In the genomic region with DNA sequence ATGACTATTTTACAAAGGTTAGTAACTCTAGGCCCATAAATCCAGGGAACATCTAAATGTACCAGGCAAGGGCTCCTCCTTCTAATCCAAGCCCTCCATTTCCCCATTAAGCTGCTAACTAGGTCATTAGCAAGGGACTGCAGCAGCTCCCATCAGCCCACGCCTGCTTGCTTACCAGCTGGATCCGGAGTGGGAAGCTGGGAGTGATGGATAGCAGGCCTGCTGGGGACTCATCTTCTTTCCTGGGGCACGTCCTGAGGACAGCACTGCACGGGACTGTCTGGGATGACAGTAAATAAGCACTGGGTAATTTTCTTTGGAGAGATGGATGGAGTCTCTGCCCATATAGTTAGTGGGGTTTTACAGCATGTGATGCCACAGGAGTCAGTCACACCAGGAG, we compare ENCODE assay signal across 11 mouse cellular contexts.
DNase-seq lines count a peak whose midpoint lies in the region; ATAC-seq and TF ChIP-seq lines count a peak whose summit lies in the region.
"Had no signal": no experiment of that assay in that cellular context is flagged by ENCODE, and none has a peak within 500 bp of the region (broad histone marks: within the 10 kb centered on the region; RNA-seq: fewer than 3 reads in every experiment).

No protein-coding gene starts in this region.

- no peak overlapping the region for H3K4me2 ChIP-seq in kidney, postnatal 0 days (ENCODE audit: low read length)
- H3K4me2 ChIP-seq in forebrain, embryonic 16.5 days (ENCODE audit: low read length): no peak overlapping the region
- no peak overlapping the region for H3K4me2 ChIP-seq in hindbrain, postnatal 0 days (ENCODE audit: low read depth, low read length)
- H3K4me2 ChIP-seq in neural tube, embryonic 13.5 days: no peak overlapping the region
- H3K4me2 ChIP-seq: embryonic facial prominence, embryonic 15.5 days; liver, embryonic 12.5 days had no signal

- WGBS in kidney, postnatal 0 days: 14% methylated on average over 4 of the region's 4 CpGs
- 24% methylated on average over 4 of the region's 4 CpGs for WGBS in kidney, adult 2 months
- 19% methylated on average over 4 of the region's 4 CpGs for WGBS in forebrain, embryonic 16.5 days
- WGBS in hindbrain, postnatal 0 days: 27% methylated on average over 4 of the region's 4 CpGs
- 2% methylated on average over 4 of the region's 4 CpGs for WGBS in neural tube, embryonic 13.5 days

- TF ChIP-seq POLR2A in kidney, adult 2 months (IDR thresholded peaks at IDR 0.05; ENCODE audit: low read depth, low read length): no peak

- H3K27me3 ChIP-seq in kidney, postnatal 0 days (ENCODE audit: insufficient read depth, low read length): no peaks in the 10 kb centered on the region
- H3K27me3 ChIP-seq in kidney, adult 2 months (replicated peaks; ENCODE audit: control insufficient read depth, insufficient read depth, low read length): no peaks in the 10 kb centered on the region
- H3K27me3 ChIP-seq in forebrain, embryonic 16.5 days (replicated peaks; ENCODE audit: control insufficient read depth, insufficient read depth, low read length): no peaks in the 10 kb centered on the region
- H3K27me3 ChIP-seq in hindbrain, postnatal 0 days (ENCODE audit: insufficient read depth, low read length): no peaks in the 10 kb centered on the region
- H3K27me3 ChIP-seq in neural tube, embryonic 13.5 days: no peaks in the 10 kb centered on the region
- H3K27me3 ChIP-seq: liver, embryonic 12.5 days had no signal

- H3K4me3 ChIP-seq in kidney, postnatal 0 days (replicated peaks; ENCODE audit: low read depth, low read length): no peak overlapping the region
- no peak overlapping the region for H3K4me3 ChIP-seq in kidney, adult 2 months (ENCODE audit: insufficient read depth, low read depth, low read length)
- no peak overlapping the region for H3K4me3 ChIP-seq in forebrain, embryonic 16.5 days (replicated peaks; ENCODE audit: low read length)
- no peak overlapping the region for H3K4me3 ChIP-seq in hindbrain, postnatal 0 days (ENCODE audit: low read length)
- H3K4me3 ChIP-seq in neural tube, embryonic 13.5 days: no peak overlapping the region
- H3K4me3 ChIP-seq: embryonic facial prominence, embryonic 15.5 days; liver, embryonic 12.5 days had no signal

- no peaks in the 10 kb centered on the region for H3K36me3 ChIP-seq in kidney, postnatal 0 days (ENCODE audit: insufficient read depth, low read length)
- no peaks in the 10 kb centered on the region for H3K36me3 ChIP-seq in kidney, adult 2 months (ENCODE audit: control insufficient read depth, insufficient read depth, low read length)
- H3K36me3 ChIP-seq in forebrain, embryonic 16.5 days (ENCODE audit: control insufficient read depth, insufficient read depth): no peaks in the 10 kb centered on the region
- no peaks in the 10 kb centered on the region for H3K36me3 ChIP-seq in hindbrain, postnatal 0 days (ENCODE audit: insufficient read depth, low read length)
- H3K36me3 ChIP-seq in neural tube, embryonic 13.5 days: no peaks in the 10 kb centered on the region
- H3K36me3 ChIP-seq: embryonic facial prominence, embryonic 15.5 days; liver, embryonic 12.5 days had no signal

- H3K9ac ChIP-seq in kidney, postnatal 0 days (ENCODE audit: low read depth, low read length): no peak overlapping the region
- no peak overlapping the region for H3K9ac ChIP-seq in forebrain, embryonic 16.5 days (replicated peaks; ENCODE audit: low read depth, low read length)
- H3K9ac ChIP-seq in hindbrain, postnatal 0 days (replicated peaks; ENCODE audit: low read length): no peak overlapping the region
- H3K9ac ChIP-seq in neural tube, embryonic 13.5 days: no peak overlapping the region
- H3K9ac ChIP-seq: embryonic facial prominence, embryonic 15.5 days; liver, embryonic 12.5 days had no signal

- no peak overlapping the region for H3K27ac ChIP-seq in kidney, postnatal 0 days
- no peak overlapping the region for H3K27ac ChIP-seq in kidney, adult 2 months (ENCODE audit: insufficient read depth, low read depth, low read length)
- H3K27ac ChIP-seq in forebrain, embryonic 16.5 days (ENCODE audit: low read length): no peak overlapping the region
- H3K27ac ChIP-seq in hindbrain, postnatal 0 days: peak overlapping the region; percentile 1; the same call in 1 of the 2 replicates
- peak overlapping the region; percentile 53 for H3K27ac ChIP-seq in neural tube, embryonic 13.5 days (replicated peaks)
- H3K27ac ChIP-seq: embryonic facial prominence, embryonic 15.5 days; liver, embryonic 12.5 days had no signal

- no peaks in the 10 kb centered on the region for H3K4me1 ChIP-seq in kidney, postnatal 0 days (replicated peaks; ENCODE audit: insufficient read depth, low read length)
- no peaks in the 10 kb centered on the region for H3K4me1 ChIP-seq in kidney, adult 2 months (ENCODE audit: control insufficient read depth, insufficient read depth, low read length)
- 0 out of 2 replicates have a peak, but pooled peaks cover 2% of the 10 kb centered on the region for H3K4me1 ChIP-seq in forebrain, embryonic 16.5 days (replicated peaks; ENCODE audit: control insufficient read depth, insufficient read depth, low read length)
- H3K4me1 ChIP-seq in hindbrain, postnatal 0 days (ENCODE audit: insufficient read depth, low read length): no peaks in the 10 kb centered on the region
- H3K4me1 ChIP-seq in neural tube, embryonic 13.5 days (replicated peaks): peaks cover 20% of the 10 kb centered on the region
- H3K4me1 ChIP-seq: embryonic facial prominence, embryonic 15.5 days; liver, embryonic 12.5 days had no signal

- TF ChIP-seq CTCF in kidney, postnatal 0 days (IDR thresholded peaks at IDR 0.05; ENCODE audit: low read depth): no peak
- TF ChIP-seq CTCF in kidney, adult 2 months (conservative IDR thresholded peaks at IDR 0.05; ENCODE audit: insufficient read depth, insufficient read length, low read depth, low read length): no peak
- TF ChIP-seq CTCF in hindbrain, postnatal 0 days (IDR thresholded peaks at IDR 0.05; ENCODE audit: low read depth): no peak

- peak; percentile 26 for DNase-seq in kidney, postnatal 0 days (ENCODE audit: low spot score)
- no peak for DNase-seq in kidney, adult 2 months
- DNase-seq in hindbrain, postnatal 0 days (ENCODE audit: low spot score): peak; percentile 48
- no peak for DNase-seq in thymus, postnatal 14 days
- no peak for DNase-seq in ovary, adult 18-20 months (ENCODE audit: low spot score)
- DNase-seq: cerebellum, adult 11 months; gastrocnemius, postnatal 14 days had no signal

- H3K9me3 ChIP-seq in kidney, postnatal 0 days (replicated peaks; ENCODE audit: low read length): no peaks in the 10 kb centered on the region
- H3K9me3 ChIP-seq in forebrain, embryonic 16.5 days (ENCODE audit: control insufficient read depth, low read length): no peaks in the 10 kb centered on the region
- H3K9me3 ChIP-seq in hindbrain, postnatal 0 days (ENCODE audit: low read length): no peaks in the 10 kb centered on the region
- no peaks in the 10 kb centered on the region for H3K9me3 ChIP-seq in neural tube, embryonic 13.5 days
- H3K9me3 ChIP-seq: embryonic facial prominence, embryonic 15.5 days; liver, embryonic 12.5 days had no signal

- ATAC-seq in kidney, postnatal 0 days (replicated peaks; ENCODE audit: low FRiP score, low read depth): no peak
- 0 out of 2 replicates have a peak, but pooled peaks have one; percentile 26 for ATAC-seq in forebrain, embryonic 16.5 days
- ATAC-seq in hindbrain, postnatal 0 days: no peak
- peak; percentile 72 for ATAC-seq in neural tube, embryonic 13.5 days (ENCODE audit: low read depth)
- ATAC-seq: liver, embryonic 12.5 days had no signal

Comparison
In these comparisons a context has a peak if more than half of its experiments do, and no peak if none do; other contexts are left out.
1. DNase-seq: peak in kidney, postnatal 0 days (single experiment) and hindbrain, postnatal 0 days (single experiment); none in kidney, adult 2 months (single experiment), thymus, postnatal 14 days (single experiment) and ovary, adult 18-20 months (single experiment).
2. ATAC-seq: peak in forebrain, embryonic 16.5 days (single experiment) and neural tube, embryonic 13.5 days (single experiment); none in kidney, postnatal 0 days (single experiment) and hindbrain, postnatal 0 days (single experiment).
3. H3K27ac ChIP-seq: peak in hindbrain, postnatal 0 days (single experiment) and neural tube, embryonic 13.5 days (single experiment); none in kidney, postnatal 0 days (single experiment), kidney, adult 2 months (single experiment) and forebrain, embryonic 16.5 days (single experiment).